Mouse (Mus musculus) hindbrain, embryonic 12.5 days (tissue): ENCODE measurements around the gene Abtb1. TPM values are rescaled to one million over a fixed set of nuclear protein-coding genes. Genes with fewer than 3 reads are reported as not detected.

ENCODE experiments used
- ATAC-seq: fragments of 200-750 bp; cut with Nextera tagmentation; 2 replicates; pipeline ENCODE4 v1.8.0; 2017; ENCODE audit warnings: moderate TSS enrichment; ENCODE audit not compliant: low FRiP score
- H3K27ac ChIP-seq: fragments of 300-500 bp; sonication (generic); 2 replicates; pipeline ENCODE4 v1.5.1; 2016; ENCODE audit warnings: mild to moderate bottlenecking
- H3K27me3 ChIP-seq: fragments of 300-500 bp; sonication (generic); 2 replicates; pipeline ENCODE4 v1.6.1; 2016; ENCODE audit warnings: mild to moderate bottlenecking
- H3K36me3 ChIP-seq: fragments of 300-500 bp; sonication (generic); 2 replicates; pipeline ENCODE4 v1.6.1; 2016; ENCODE audit warnings: mild to moderate bottlenecking
- H3K4me1 ChIP-seq: fragments of 300-500 bp; sonication (generic); 2 replicates; pipeline ENCODE4 v1.6.1; 2016
- H3K4me2 ChIP-seq: fragments of 300-500 bp; sonication (generic); replicated peaks from 2 replicates; pipeline ENCODE4 v1.6.1; 2016; ENCODE audit warnings: mild to moderate bottlenecking
- H3K4me3 ChIP-seq: fragments of 300-500 bp; sonication (generic); 2 replicates; pipeline ENCODE4 v1.5.1; 2016; ENCODE audit warnings: mild to moderate bottlenecking
- H3K9ac ChIP-seq: fragments of 300-500 bp; sonication (generic); 2 replicates; pipeline ENCODE4 v1.6.1; 2016; ENCODE audit warnings: mild to moderate bottlenecking, moderate library complexity
- H3K9me3 ChIP-seq: fragments of 300-500 bp; sonication (generic); replicated peaks from 2 replicates; pipeline ENCODE4 v1.6.1; 2016; ENCODE audit warnings: mild to moderate bottlenecking
- WGBS: fragments of 180-500 bp; shearing (Covaris S2); methylation state at CpG from one replicate; pipeline ENCODE4 v1.1.7; 2016; 5-methylcytosine and 5-hydroxymethylcytosine counted together
- polyA plus RNA-seq: library from polyadenylated mRNA; unstranded; fragments of >200 nt; fragmentation: Nextera tagmentation; extraction: Ambion mirVana; gene quantifications from 2 replicates; pipeline ENCODE4 v1.2.1, GENCODE M21; 2016

Gene Abtb1
- polyA plus RNA-seq, 1 experiment from 2014 or later, result 32.1 TPM

- H3K9ac ChIP-seq, result no peak overlapping the region
- peaks cover 63% of the 10 kb centered on the region for H3K36me3 ChIP-seq
- no peaks in the 10 kb centered on the region for H3K9me3 ChIP-seq
- no peak overlapping the region for H3K27ac ChIP-seq
- H3K4me2 ChIP-seq, result no peak overlapping the region
- 87% methylated on average over 7 of the region's 7 CpGs for WGBS
- ATAC-seq, result no peak
- H3K4me1 ChIP-seq, result peaks cover 8% of the 10 kb centered on the region; the same call in 1 of the 2 replicates
- no peaks in the 10 kb centered on the region for H3K27me3 ChIP-seq
- no peak overlapping the region for H3K4me3 ChIP-seq
Measured at GRCm38 (mm10) chr6:88850034-88850433, 8.2 kb upstream of the Abtb1 start.

GRCm38 (mm10) chr6:88849270-88849669 is 7.5 kb upstream of the Abtb1 start:
- H3K9ac ChIP-seq, result 0 out of 2 replicates have a peak overlapping the region, but pooled peaks have one; percentile 13
- H3K4me1 ChIP-seq, result peaks cover 5% of the 10 kb centered on the region; the same call in 1 of the 2 replicates
- 45% methylated on average over 4 of the region's 4 CpGs for WGBS
- no peak for ATAC-seq
- H3K27ac ChIP-seq, result no peak overlapping the region
- no peaks in the 10 kb centered on the region for H3K9me3 ChIP-seq
- peaks cover 66% of the 10 kb centered on the region for H3K36me3 ChIP-seq
- H3K4me2 ChIP-seq, result no peak overlapping the region
- H3K4me3 ChIP-seq, result no peak overlapping the region
- H3K27me3 ChIP-seq, result no peaks in the 10 kb centered on the region

- peaks cover 66% of the 10 kb centered on the region for H3K36me3 ChIP-seq
Measured at GRCm38 (mm10) chr6:88847571-88847970, 5.8 kb upstream of the Abtb1 start.

GRCm38 (mm10) chr6:88844901-88845565 is 3.2 kb upstream of the Abtb1 start:
- H3K4me3 ChIP-seq, result no peak overlapping the region
- peaks cover 25% of the 10 kb centered on the region for H3K4me1 ChIP-seq
- H3K9ac ChIP-seq, result no peak overlapping the region
- WGBS, result 90% methylated on average over 7 of the region's 7 CpGs
- no peak overlapping the region for H3K4me2 ChIP-seq
- no peak for ATAC-seq
- no peaks in the 10 kb centered on the region for H3K27me3 ChIP-seq
- H3K9me3 ChIP-seq, result no peaks in the 10 kb centered on the region
- no peak overlapping the region for H3K27ac ChIP-seq
- peaks cover 58% of the 10 kb centered on the region for H3K36me3 ChIP-seq

More at GRCm38 (mm10) chr6:88847571-88847970, 5.8 kb upstream of the Abtb1 start:
- Histone ChIP-seq H3K4me2 (no peak overlapping the region), H3K9me3 (no peaks in the 10 kb centered on the region), H3K27me3 (no peaks in the 10 kb centered on the region), H3K9ac (no peak overlapping the region), H3K4me3 (no peak overlapping the region), H3K27ac (no peak overlapping the region), H3K4me1 (peaks cover 12% of the 10 kb centered on the region)
- no peak for ATAC-seq
- WGBS, result 66% methylated on average over 2 of the region's 2 CpGs

- Histone ChIP-seq H3K4me2 (no peak overlapping the region), H3K36me3 (peaks cover 56% of the 10 kb centered on the region), H3K27ac (peak overlapping the region; percentile 35; the same call in 1 of the 2 replicates)
Measured at GRCm38 (mm10) chr6:88843781-88844725, 2.3 kb upstream of the Abtb1 start.

GRCm38 (mm10) chr6:88843241-88843640 is 1.5 kb upstream of the Abtb1 start:
- peak overlapping the region; percentile 80 for H3K4me2 ChIP-seq
- no peak for ATAC-seq
- peaks cover 56% of the 10 kb centered on the region for H3K36me3 ChIP-seq
- peak overlapping the region; percentile 76 for H3K4me3 ChIP-seq
- H3K27ac ChIP-seq, result peak overlapping the region; percentile 90
- H3K9me3 ChIP-seq, result no peaks in the 10 kb centered on the region
- H3K4me1 ChIP-seq, result peaks cover 25% of the 10 kb centered on the region
- WGBS, result 79% methylated on average over 7 of the region's 7 CpGs
- H3K9ac ChIP-seq, result peak overlapping the region; percentile 63
- no peaks in the 10 kb centered on the region for H3K27me3 ChIP-seq

More at GRCm38 (mm10) chr6:88843781-88844725, 2.3 kb upstream of the Abtb1 start:
- H3K9ac ChIP-seq, result no peak overlapping the region
- no peaks in the 10 kb centered on the region for H3K27me3 ChIP-seq
- no peak overlapping the region for H3K4me3 ChIP-seq
- H3K9me3 ChIP-seq, result no peaks in the 10 kb centered on the region
- 83% methylated on average over 9 of the region's 9 CpGs for WGBS
- ATAC-seq, result no peak
- peaks cover 25% of the 10 kb centered on the region for H3K4me1 ChIP-seq

- WGBS, result under 1% methylated on average over 32 of the region's 32 CpGs
- no peaks in the 10 kb centered on the region for H3K27me3 ChIP-seq
- H3K4me2 ChIP-seq, result peak overlapping the region; percentile 80
- peaks cover 25% of the 10 kb centered on the region for H3K4me1 ChIP-seq
- no peaks in the 10 kb centered on the region for H3K9me3 ChIP-seq
- peaks cover 55% of the 10 kb centered on the region for H3K36me3 ChIP-seq
- H3K27ac ChIP-seq, result peak overlapping the region; percentile 90
- H3K4me3 ChIP-seq, result peak overlapping the region; percentile 76
- peak overlapping the region; percentile 63 for H3K9ac ChIP-seq
- ATAC-seq, result no peak; the same call in 1 of the 2 replicates
Measured at GRCm38 (mm10) chr6:88842731-88843151, 957 bp upstream of the Abtb1 start.

GRCm38 (mm10) chr6:88841514-88841780 is 337 bp downstream of the Abtb1 start:
- WGBS, result under 1% methylated on average over 22 of the region's 22 CpGs

GRCm38 (mm10) chr6:88840791-88841513 is 832 bp downstream of the Abtb1 start:
- Histone ChIP-seq H3K36me3 (peaks cover 55% of the 10 kb centered on the region), H3K9me3 (no peaks in the 10 kb centered on the region), H3K4me1 (peaks cover 25% of the 10 kb centered on the region), H3K4me3 (peak overlapping the region; percentile 76), H3K9ac (peak overlapping the region; percentile 84), H3K4me2 (peak overlapping the region; percentile 80), H3K27ac (peak overlapping the region; percentile 90), H3K27me3 (no peaks in the 10 kb centered on the region)
- no peak; the same call in 1 of the 2 replicates for ATAC-seq
- 52% methylated on average over 9 of the region's 9 CpGs for WGBS

More at GRCm38 (mm10) chr6:88841514-88841780, 337 bp downstream of the Abtb1 start:
- peaks cover 25% of the 10 kb centered on the region for H3K4me1 ChIP-seq
- no peaks in the 10 kb centered on the region for H3K27me3 ChIP-seq
- peak overlapping the region; percentile 90 for H3K27ac ChIP-seq
- H3K4me3 ChIP-seq, result peak overlapping the region; percentile 76
- no peaks in the 10 kb centered on the region for H3K9me3 ChIP-seq
- H3K36me3 ChIP-seq, result peaks cover 55% of the 10 kb centered on the region
- H3K9ac ChIP-seq, result peak overlapping the region; percentile 84
- peak; percentile 42; the same call in 1 of the 2 replicates for ATAC-seq
- H3K4me2 ChIP-seq, result peak overlapping the region; percentile 80

- Histone ChIP-seq H3K27me3 (no peaks in the 10 kb centered on the region), H3K27ac (no peak overlapping the region), H3K4me3 (0 out of 2 replicates have a peak overlapping the region, but pooled peaks have one; percentile 76), H3K9me3 (no peaks in the 10 kb centered on the region), H3K4me1 (peaks cover 25% of the 10 kb centered on the region), H3K9ac (no peak overlapping the region; the same call in 1 of the 2 replicates), H3K36me3 (peaks cover 54% of the 10 kb centered on the region), H3K4me2 (peak overlapping the region; percentile 80)
- ATAC-seq, result no peak
- 78% methylated on average over 3 of the region's 3 CpGs for WGBS
Measured at GRCm38 (mm10) chr6:88840211-88840610, 1.6 kb downstream of the Abtb1 start.

- Histone ChIP-seq H3K9ac (no peak overlapping the region), H3K36me3 (peaks cover 49% of the 10 kb centered on the region), H3K27ac (no peak overlapping the region), H3K9me3 (no peaks in the 10 kb centered on the region), H3K4me2 (no peak overlapping the region), H3K4me3 (no peak overlapping the region), H3K27me3 (no peaks in the 10 kb centered on the region), H3K4me1 (peaks cover 25% of the 10 kb centered on the region)
- no peak for ATAC-seq
- 85% methylated on average over 26 of the region's 26 CpGs for WGBS
Measured at GRCm38 (mm10) chr6:88839135-88839970, 2.4 kb downstream of the Abtb1 start.
